Mouse (Mus musculus) erythroblast, embryonic 14.5 days (primary cell): Measurements from ENCODE around the gene Knl1. TPM values are rescaled to one million over a fixed set of nuclear protein-coding genes. Genes with fewer than 3 reads are reported as not detected.
"Not testable (repeated sequence)": the region's sequence is repeated elsewhere in the genome, so short reads cannot be mapped to it uniquely, and the experiment has no call there.

Source experiments
- H3K27me3 ChIP-seq: 2 replicates; pipeline ENCODE4 v1.6.1; 2012; ENCODE audit warnings: inconsistent platforms; ENCODE audit not compliant: control insufficient read depth
- H3K36me3 ChIP-seq: 2 replicates; pipeline ENCODE4 v1.6.1; 2012; ENCODE audit warnings: mild to moderate bottlenecking, inconsistent platforms; ENCODE audit not compliant: control insufficient read depth
- H3K4me1 ChIP-seq: 2 replicates; pipeline ENCODE4 v1.6.1; 2012; ENCODE audit warnings: inconsistent platforms; ENCODE audit not compliant: control insufficient read depth
- H3K4me3 ChIP-seq: replicated peaks from 2 replicates; pipeline ENCODE3; 2012; ENCODE audit warnings: moderate library complexity, mild to moderate bottlenecking, inconsistent platforms
- H3K9me3 ChIP-seq: 2 replicates; pipeline ENCODE4 v1.6.1; 2012; ENCODE audit warnings: low read length, inconsistent platforms, mixed read lengths; ENCODE audit not compliant: control insufficient read depth
- GATA1 ChIP-seq: IDR thresholded peaks from 2 replicates; pipeline ENCODE4 v1.6.1; 2012; ENCODE audit warnings: low read length, inconsistent platforms, mixed read lengths
- TAL1 ChIP-seq: IDR thresholded peaks from 3 replicates; pipeline ENCODE4 v1.6.1; 2012; ENCODE audit warnings: low read length, inconsistent platforms, mixed read lengths
- polyA plus RNA-seq: library from polyadenylated mRNA; stranded (reverse); fragments of >175 nt; gene quantifications from 2 replicates; pipeline ENCODE4 v1.2.3, GENCODE M21; 2012

Gene Knl1
- polyA plus RNA-seq = 0.18 and 0.37 TPM in 2 replicates

- Histone ChIP-seq H3K36me3 (peaks cover 25% of the 10 kb centered on the region), H3K4me1 (peaks cover 35% of the 10 kb centered on the region)
Measured at GRCm38 (mm10) chr2:119046649-119047611, at the start of gene Knl1. Gene Knl1 (plus strand): TSS chr2:119047119.

GRCm38 (mm10) chr2:118998115-118998866 lies 48.6 kb upstream of the Knl1 start:
- H3K4me1 ChIP-seq = peaks cover 6% of the 10 kb centered on the region
- H3K27me3 ChIP-seq = peaks cover 49% of the 10 kb centered on the region
- no peaks in the 10 kb centered on the region for H3K9me3 ChIP-seq
- TF ChIP-seq GATA1 (no peak), TAL1 (no peak)
- no peak overlapping the region for H3K4me3 ChIP-seq
- no peaks in the 10 kb centered on the region for H3K36me3 ChIP-seq

More at GRCm38 (mm10) chr2:119046649-119047611, at the start of gene Knl1:
- Histone ChIP-seq H3K27me3 (no peaks in the 10 kb centered on the region), H3K9me3 (no peaks in the 10 kb centered on the region), H3K4me3 (peak within 1 kb of the TSS; percentile 68)
- TF ChIP-seq GATA1 (no peak), TAL1 (no peak)

GRCm38 (mm10) chr2:118999025-118999639 lies 47.8 kb upstream of the Knl1 start:
- Histone ChIP-seq H3K4me1 (peaks cover 6% of the 10 kb centered on the region), H3K9me3 (no peaks in the 10 kb centered on the region), H3K36me3 (no peaks in the 10 kb centered on the region), H3K4me3 (no peak overlapping the region), H3K27me3 (peaks cover 44% of the 10 kb centered on the region)
- TF ChIP-seq TAL1 = no peak
- TF ChIP-seq GATA1 = no peak

- H3K9me3 ChIP-seq = no peaks in the 10 kb centered on the region
- H3K27me3 ChIP-seq = no peaks in the 10 kb centered on the region
- no peak overlapping the region for H3K4me3 ChIP-seq
- H3K36me3 ChIP-seq = no peaks in the 10 kb centered on the region
- TF ChIP-seq GATA1 (no peak), TAL1 (no peak)
- peaks cover 9% of the 10 kb centered on the region for H3K4me1 ChIP-seq
Measured at GRCm38 (mm10) chr2:119006886-119007285, 40.0 kb upstream of the Knl1 start.

- TF ChIP-seq GATA1 (no peak), TAL1 (no peak)
- Histone ChIP-seq H3K4me1 (peaks cover 9% of the 10 kb centered on the region), H3K9me3 (no peaks in the 10 kb centered on the region), H3K4me3 (no peak overlapping the region), H3K27me3 (peaks cover 4% of the 10 kb centered on the region), H3K36me3 (no peaks in the 10 kb centered on the region)
Measured at GRCm38 (mm10) chr2:119009376-119009775, 37.5 kb upstream of the Knl1 start.

- Histone ChIP-seq H3K4me3 (no peak overlapping the region), H3K4me1 (peaks cover 4% of the 10 kb centered on the region), H3K27me3 (peaks cover 7% of the 10 kb centered on the region), H3K36me3 (peaks cover 17% of the 10 kb centered on the region), H3K9me3 (peaks cover 7% of the 10 kb centered on the region)
- TF ChIP-seq GATA1 = no peak
- TF ChIP-seq TAL1 = no peak
Measured at GRCm38 (mm10) chr2:119014989-119015388, 31.9 kb upstream of the Knl1 start.

GRCm38 (mm10) chr2:119015604-119016180 lies 31.2 kb upstream of the Knl1 start:
- peaks cover 7% of the 10 kb centered on the region for H3K9me3 ChIP-seq
- H3K4me3 ChIP-seq = no peak overlapping the region
- TF ChIP-seq GATA1 (no peak), TAL1 (no peak)
- H3K27me3 ChIP-seq = peaks cover 7% of the 10 kb centered on the region
- peaks cover 4% of the 10 kb centered on the region for H3K4me1 ChIP-seq
- H3K36me3 ChIP-seq = peaks cover 23% of the 10 kb centered on the region

- not testable (repeated sequence) for H3K27me3 ChIP-seq, H3K4me1 ChIP-seq, H3K9me3 ChIP-seq
Measured at GRCm38 (mm10) chr2:119016312-119016711, 30.6 kb upstream of the Knl1 start.

More at GRCm38 (mm10) chr2:119016312-119016711, 30.6 kb upstream of the Knl1 start:
- H3K4me3 ChIP-seq = not testable (repeated sequence)
- H3K36me3 ChIP-seq = peaks cover 28% of the 10 kb centered on the region
